Mouse (Mus musculus) C2C12 (cell line): Measurements from ENCODE around the gene Txndc2. TPM values are rescaled to one million over a fixed set of nuclear protein-coding genes. Genes with fewer than 3 reads are reported as not detected.

Experiments used
- H3K27me3 ChIP-seq: one replicate; pipeline ENCODE4 v1.6.1; 2011; ENCODE audit not compliant: control insufficient read depth, insufficient read depth, insufficient read length
- H3K36me3 ChIP-seq: one replicate; pipeline ENCODE4 v1.6.1; 2011; ENCODE audit not compliant: control insufficient read depth, insufficient read depth
- H3K4me3 ChIP-seq: one replicate; pipeline ENCODE4 v1.5.1; 2011; ENCODE audit warnings: mild to moderate bottlenecking, control low read depth; ENCODE audit not compliant: poor library complexity, insufficient read depth, severe bottlenecking
- H3K79me2 ChIP-seq: one replicate; pipeline ENCODE4 v1.6.1; 2011; ENCODE audit not compliant: control insufficient read depth, insufficient read depth
- H3K79me3 ChIP-seq: one replicate; pipeline ENCODE4 v1.6.1; 2011; ENCODE audit warnings: low read depth, control low read depth
- H3ac ChIP-seq: one replicate; pipeline ENCODE3; 2011; ENCODE audit warnings: low read depth; ENCODE audit not compliant: control insufficient read depth, insufficient read length
- CEBPB ChIP-seq: IDR thresholded peaks from one replicate; pipeline ENCODE4 v1.6.1; 2011; ENCODE audit warnings: low read depth, mild to moderate bottlenecking, control low read depth, moderate library complexity
- CTCF ChIP-seq: IDR thresholded peaks from one replicate; pipeline ENCODE4 v1.5.1; 2011; ENCODE audit not compliant: control insufficient read depth, insufficient read depth, insufficient read length
- FOSL1 ChIP-seq: IDR thresholded peaks from one replicate; pipeline ENCODE4 v1.8.0; 2011; ENCODE audit warnings: mild to moderate bottlenecking, low read length; ENCODE audit not compliant: poor library complexity, insufficient read depth, severe bottlenecking
- MAX ChIP-seq: IDR thresholded peaks from one replicate; pipeline ENCODE4 v1.6.1; 2011; ENCODE audit warnings: mild to moderate bottlenecking, control low read depth
- MYOD1 ChIP-seq: IDR thresholded peaks from one replicate; pipeline ENCODE4 v1.6.1; 2011; ENCODE audit warnings: low read depth; ENCODE audit not compliant: control insufficient read depth, insufficient read length
- MYOG ChIP-seq: IDR thresholded peaks from one replicate; pipeline ENCODE4 v1.6.1; 2011; ENCODE audit not compliant: control insufficient read depth, insufficient read length; ENCODE audit errors: extremely low read depth
- USF1 ChIP-seq: IDR thresholded peaks from one replicate; pipeline ENCODE4 v1.6.1; 2011; ENCODE audit warnings: low read depth, mild to moderate bottlenecking, control low read depth, moderate library complexity
- polyA plus RNA-seq: library from polyadenylated mRNA; unstranded; fragments of >200 nt; fragmentation: generic; extraction: Trizol; gene quantifications from one replicate; pipeline ENCODE4 v1.2.1, GENCODE M21; 2012; ENCODE audit warnings: missing spikeins

Gene Txndc2
- polyA plus RNA-seq, 1 experiment = 0.12 TPM

DNA sequence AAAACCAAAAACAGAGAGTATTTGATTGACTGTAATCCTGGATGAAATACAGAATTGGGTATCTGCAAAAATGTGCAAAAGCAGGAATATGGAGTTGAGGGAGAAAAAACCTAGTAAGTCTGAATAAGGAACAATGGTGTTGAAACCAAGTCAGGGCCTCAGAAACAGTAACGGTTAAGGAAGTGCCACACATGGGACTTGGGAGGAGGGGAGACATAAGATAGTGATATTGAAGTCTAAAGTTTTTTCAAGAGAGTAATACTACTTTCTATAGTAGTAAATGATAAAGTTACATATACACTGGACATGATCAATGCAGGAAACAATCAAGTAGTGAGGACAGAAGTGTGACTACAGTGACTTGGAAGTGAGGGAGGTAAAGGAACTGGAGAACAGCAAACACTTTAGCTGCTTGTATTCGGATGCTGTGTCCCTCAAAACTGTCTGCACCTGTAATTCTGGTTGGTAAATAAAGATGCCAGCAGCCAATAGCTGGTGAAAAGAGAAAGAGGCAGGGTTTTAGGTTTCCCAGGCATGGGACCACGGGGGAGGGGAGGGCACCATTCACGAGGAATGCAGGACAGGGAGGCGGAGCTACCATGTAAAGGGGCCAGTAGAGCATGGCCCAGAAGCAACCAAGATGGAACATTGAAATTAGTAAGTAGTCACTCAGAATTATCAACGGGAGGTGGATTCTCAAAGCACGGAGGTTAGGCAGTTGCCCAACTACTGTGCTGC is 34.2 kb downstream of the Txndc2 start:
- Histone ChIP-seq H3ac (no peak overlapping the region), H3K79me3 (peaks cover 100% of the 10 kb centered on the region), H3K36me3 (peaks cover 20% of the 10 kb centered on the region), H3K79me2 (peaks cover 100% of the 10 kb centered on the region), H3K27me3 (no peaks in the 10 kb centered on the region), H3K4me3 (no peak overlapping the region)
- TF ChIP-seq USF1 (no peak), MYOD1 (no peak), MYOG (no peak), CEBPB (no peak), CTCF (no peak), MAX (no peak), FOSL1 (no peak)

DNA sequence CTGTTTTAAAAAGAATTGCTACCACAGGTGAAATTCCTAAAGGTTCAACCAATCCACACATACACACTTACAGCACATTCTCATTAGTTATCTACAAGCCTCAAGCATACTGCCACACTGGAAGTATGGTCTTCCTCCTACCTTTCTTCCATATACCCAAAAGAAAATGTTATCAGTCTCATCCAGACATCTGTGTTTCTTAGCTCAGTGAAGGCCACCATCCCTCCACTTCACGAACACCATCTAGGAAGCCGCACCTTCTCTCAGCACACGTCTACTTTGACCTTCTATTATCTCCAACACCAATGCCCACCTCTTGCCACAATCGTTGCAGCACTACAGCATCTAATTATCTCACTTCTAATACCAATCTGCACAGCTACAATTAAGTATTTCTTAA is 36.0 kb downstream of the Txndc2 start:
- Histone ChIP-seq H3K4me3 (no peak overlapping the region), H3K79me2 (peaks cover 100% of the 10 kb centered on the region), H3K79me3 (peaks cover 100% of the 10 kb centered on the region), H3K36me3 (peaks cover 20% of the 10 kb centered on the region), H3K27me3 (no peaks in the 10 kb centered on the region), H3ac (no peak overlapping the region)
- no peak for TF ChIP-seq CTCF
- TF ChIP-seq MYOD1 = no peak
- TF ChIP-seq MAX = no peak
- no peak for TF ChIP-seq USF1
- no peak for TF ChIP-seq CEBPB
- no peak for TF ChIP-seq FOSL1
- no peak for TF ChIP-seq MYOG

DNA sequence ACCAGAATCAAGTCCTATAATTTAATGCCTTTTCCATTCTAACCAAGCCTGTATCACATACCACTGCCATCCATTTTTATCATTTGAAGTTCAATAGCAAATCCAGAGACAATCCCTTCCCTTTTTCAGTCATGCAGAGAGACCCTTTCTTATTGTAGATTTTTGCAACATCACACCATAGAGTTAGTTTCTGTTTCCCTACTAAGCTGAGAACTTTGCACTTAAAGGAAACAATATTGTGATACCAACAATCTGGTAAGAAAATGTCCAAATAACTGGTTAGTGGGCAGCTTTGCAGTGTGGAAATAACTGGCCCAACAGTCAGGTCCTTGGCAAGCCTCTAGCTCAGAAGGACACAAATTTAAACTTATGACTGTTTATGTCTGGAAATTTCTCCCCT is 37.1 kb downstream of the Txndc2 start:
- peaks cover 100% of the 10 kb centered on the region for H3K79me2 ChIP-seq
- H3ac ChIP-seq = no peak overlapping the region
- peaks cover 20% of the 10 kb centered on the region for H3K36me3 ChIP-seq
- peaks cover 100% of the 10 kb centered on the region for H3K79me3 ChIP-seq
- no peaks in the 10 kb centered on the region for H3K27me3 ChIP-seq
- H3K4me3 ChIP-seq = no peak overlapping the region
- TF ChIP-seq MYOD1 (no peak), FOSL1 (no peak), MAX (no peak), CEBPB (no peak), MYOG (no peak), USF1 (no peak), CTCF (no peak)

DNA sequence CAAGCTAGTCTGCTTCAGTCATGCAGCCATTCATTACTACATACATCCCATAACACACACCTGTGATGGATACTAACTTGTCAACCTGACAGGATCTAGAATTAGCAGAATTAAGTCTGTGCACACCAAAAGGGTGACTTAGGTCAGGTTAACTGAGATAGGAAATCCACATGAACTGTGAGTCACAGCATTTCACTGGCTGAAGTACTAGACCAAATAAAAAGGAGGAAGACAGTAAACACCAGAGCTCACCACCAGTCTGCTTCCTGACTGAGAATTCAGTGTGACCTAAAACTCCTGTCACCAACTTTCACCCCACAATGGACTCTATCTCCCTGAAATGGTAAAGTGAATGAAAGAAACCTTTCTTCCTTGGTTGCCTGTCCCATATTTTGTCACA is 37.7 kb downstream of the Txndc2 start:
- TF ChIP-seq MAX (no peak), USF1 (no peak), MYOD1 (no peak), FOSL1 (no peak), CEBPB (no peak), MYOG (no peak), CTCF (no peak)
- H3K79me3 ChIP-seq = peaks cover 100% of the 10 kb centered on the region
- no peaks in the 10 kb centered on the region for H3K27me3 ChIP-seq
- peaks cover 100% of the 10 kb centered on the region for H3K79me2 ChIP-seq
- H3K36me3 ChIP-seq = peaks cover 16% of the 10 kb centered on the region
- no peak overlapping the region for H3ac ChIP-seq
- H3K4me3 ChIP-seq = no peak overlapping the region

DNA sequence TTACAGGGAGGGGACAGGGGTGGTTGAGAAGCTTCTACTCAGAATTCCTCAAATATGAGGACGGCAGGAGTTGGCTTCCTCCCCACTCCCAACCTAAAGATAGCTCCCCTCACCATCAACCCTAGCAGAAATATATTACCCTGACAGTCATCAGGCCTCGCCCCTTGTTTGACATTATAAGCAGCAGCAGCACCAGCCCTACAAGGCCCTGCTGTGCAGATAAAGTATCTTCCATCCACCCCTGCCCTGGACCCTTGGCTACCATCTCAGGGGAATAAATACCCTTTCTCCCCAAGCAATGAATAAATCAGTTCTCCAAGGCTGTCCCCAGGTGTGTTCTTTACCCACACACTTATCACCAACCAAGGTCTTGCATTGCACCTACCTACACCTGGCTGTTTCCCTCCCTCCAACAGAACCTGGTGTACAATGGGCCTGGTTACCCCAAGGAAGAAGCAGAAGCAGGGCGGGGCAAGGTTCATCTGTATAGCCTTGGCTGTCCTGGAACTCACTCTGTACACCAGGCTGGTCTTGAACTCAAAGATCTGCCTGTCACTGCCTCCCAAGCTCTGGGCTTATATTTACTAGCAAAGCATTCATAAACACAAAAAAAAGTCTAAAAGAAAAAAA is 44.0 kb downstream of the Txndc2 start:
- Histone ChIP-seq H3K79me2 (peaks cover 100% of the 10 kb centered on the region), H3K79me3 (peaks cover 99% of the 10 kb centered on the region), H3K27me3 (no peaks in the 10 kb centered on the region), H3K4me3 (no peak overlapping the region), H3ac (no peak overlapping the region), H3K36me3 (peaks cover 24% of the 10 kb centered on the region)
- TF ChIP-seq FOSL1 = no peak

DNA sequence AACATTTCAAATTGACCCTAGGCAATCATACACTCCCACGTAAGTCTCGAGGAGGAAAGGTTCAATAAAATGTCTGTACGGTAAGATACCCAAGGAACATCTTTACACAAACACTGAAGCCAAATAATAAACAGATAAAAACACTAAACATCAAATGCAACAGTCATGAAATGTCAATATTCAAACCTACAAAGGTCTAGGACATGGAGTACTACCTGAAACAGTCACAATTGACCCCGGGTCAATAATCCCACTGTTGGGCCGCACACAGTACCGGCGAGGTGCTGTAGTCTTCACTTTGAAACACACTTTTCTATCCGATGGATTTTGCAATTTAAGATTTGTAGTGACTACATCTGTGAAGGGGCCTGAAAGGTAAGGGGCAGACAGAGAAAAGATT is 47.3 kb downstream of the Txndc2 start:
- Histone ChIP-seq H3ac (no peak overlapping the region), H3K79me2 (peaks cover 100% of the 10 kb centered on the region), H3K4me3 (no peak overlapping the region), H3K79me3 (peaks cover 94% of the 10 kb centered on the region), H3K27me3 (no peaks in the 10 kb centered on the region), H3K36me3 (peaks cover 55% of the 10 kb centered on the region)
- no peak for TF ChIP-seq MYOD1
- no peak for TF ChIP-seq MAX
- TF ChIP-seq MYOG = no peak
- TF ChIP-seq CTCF = no peak
- no peak for TF ChIP-seq FOSL1
- no peak for TF ChIP-seq CEBPB
- TF ChIP-seq USF1 = no peak
